ENCODE assay signal across 8 mouse cellular contexts in the genomic region with DNA sequence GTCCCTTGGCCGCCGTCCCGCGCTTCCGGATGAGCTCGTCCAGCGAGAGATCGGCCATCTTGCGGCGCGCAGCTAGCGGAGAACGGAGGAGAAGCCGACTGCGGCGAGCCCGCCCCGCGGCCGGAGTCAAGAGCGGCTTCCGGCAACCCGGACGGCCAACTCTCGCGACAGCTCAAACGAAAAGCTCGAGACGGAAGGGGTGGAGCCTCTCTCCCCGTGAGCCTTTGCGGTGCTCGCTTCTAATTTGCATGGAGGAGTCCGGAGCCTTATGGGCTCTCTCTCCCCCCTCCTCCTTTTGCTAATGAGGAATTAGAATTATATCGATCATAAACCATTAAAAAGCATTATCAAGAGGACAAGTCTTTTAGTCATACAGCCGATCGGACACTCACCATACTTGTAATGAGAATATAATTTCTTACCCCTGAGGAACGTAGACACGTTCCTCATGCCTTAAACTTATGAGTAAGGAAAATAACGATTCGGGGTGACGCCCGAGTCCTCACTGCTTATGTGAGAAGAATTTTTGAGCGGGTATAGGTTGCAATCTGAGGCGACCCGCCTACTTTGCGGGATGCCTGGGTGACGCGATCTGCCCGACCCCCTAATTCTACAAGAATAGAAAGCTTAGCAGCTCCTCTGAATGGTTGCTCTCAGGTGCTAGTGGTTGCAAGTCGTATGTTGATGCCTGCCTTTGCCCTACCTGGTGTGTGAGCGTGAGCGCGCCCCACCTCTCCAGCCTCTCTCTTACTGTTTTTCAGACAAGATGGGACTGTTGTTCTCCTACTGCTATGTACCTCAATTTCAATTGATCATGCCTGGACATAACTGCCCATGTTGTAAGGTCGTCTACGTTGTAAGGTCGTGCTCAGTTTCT. TPM values are rescaled to one million over a fixed set of nuclear protein-coding genes. Genes with fewer than 3 reads are reported as not detected.
DNase-seq lines count a peak whose midpoint lies in the region; ATAC-seq lines count a peak whose summit lies in the region.

Gene Poldip3, minus strand, starts transcription at position 189 of the 877 bp plus-strand sequence.

- peak; percentile 98 for DNase-seq in ZHBTc4 (ENCODE audit: low read depth, low spot score)
- peak; percentile 99 for DNase-seq in gastrocnemius, adult 8-10 months (ENCODE audit: low spot score in 2 of 2)
- DNase-seq in hindlimb bud, embryonic 11.5 days (ENCODE audit: extremely low spot score, low read depth, low spot score): peak; percentile 100
- peak; percentile 97 for DNase-seq in left cerebral cortex, adult 8-10 months (ENCODE audit: low spot score in 2 of 2)
- DNase-seq in right cerebral cortex, postnatal 10 days (ENCODE audit: low spot score in 2 of 2): peak; percentile 98 to 99
- peak; percentile 96 for DNase-seq in urinary bladder, postnatal 25 days (ENCODE audit: low spot score)

- no peaks in the 10 kb centered on the region for H3K27me3 ChIP-seq in megakaryocyte, embryonic 14.5 days (replicated peaks)

- no peaks in the 10 kb centered on the region for H3K9me3 ChIP-seq in megakaryocyte, embryonic 14.5 days

- peaks cover 76% of the 10 kb centered on the region for H3K4me1 ChIP-seq in megakaryocyte, embryonic 14.5 days

- peaks cover 44% of the 10 kb centered on the region for H3K36me3 ChIP-seq in megakaryocyte, embryonic 14.5 days (replicated peaks; ENCODE audit: low read length)

- peak within 1 kb of the TSS; percentile 97 for H3K4me3 ChIP-seq in megakaryocyte, embryonic 14.5 days (replicated peaks)

- ATAC-seq in common myeloid progenitor, adult 5-6 weeks (replicated peaks; ENCODE audit: low read depth, poor library complexity, severe bottlenecking): peak; percentile 84

RNA-seq across cellular contexts. Expression of gene Poldip3, which starts in this region (rescaled TPM):
- 70.1 and 94.4 TPM in 2 replicates for total RNA-seq in common myeloid progenitor, adult 5-6 weeks (2017)
- total RNA-seq in gastrocnemius, adult 8-10 months (2022): 10 to 100 TPM; 12.3 to 18.1 (median 16.9) TPM
- 10 to 100 TPM; 93.8 to 98.2 (median 96.0) TPM for total RNA-seq in left cerebral cortex, adult 8-10 months (2022)
- polyA plus RNA-seq in megakaryocyte, embryonic 14.5 days (2012; ENCODE audit: insufficient read depth, low replicate concordance): 69.1 and 81.7 TPM in 2 replicates

Comparison
In these comparisons a context has a peak if more than half of its experiments do, and no peak if none do; other contexts are left out.
1. Peak in every context shown above with its lines: DNase-seq, ATAC-seq and H3K4me3 ChIP-seq.